Mouse (Mus musculus): ENCODE measurements around the gene Ankrd31. TPM values are rescaled to one million over a fixed set of nuclear protein-coding genes. Genes with fewer than 3 reads are reported as not detected.

The Ankrd31 gene
- polyA plus RNA-seq, 1 experiment from 2014 or later = not detected

- 2% methylated on average over 33 of the region's 53 CpGs for WGBS
- Histone ChIP-seq H3K9me3 (ENCODE audit: control insufficient read depth, low read length) (no peaks in the 10 kb centered on the region), H3K36me3 (ENCODE audit: control insufficient read depth, insufficient read depth, low read length) (no peaks in the 10 kb centered on the region), H3K4me1 (ENCODE audit: control insufficient read depth, insufficient read depth, low read length) (no peaks in the 10 kb centered on the region), H3K4me2 (ENCODE audit: low read depth, low read length) (peak overlapping the region; percentile 97), H3K27me3 (replicated peaks; ENCODE audit: control insufficient read depth, insufficient read depth, low read length) (peaks cover 21% of the 10 kb centered on the region), H3K9ac (ENCODE audit: low read depth, low read length) (peak overlapping the region; percentile 65), H3K4me3 (ENCODE audit: low read depth, low read length) (peak overlapping the region; percentile 67), H3K27ac (replicated peaks; ENCODE audit: low read depth, low read length) (no peak overlapping the region)
- DNase-seq (ENCODE audit: low spot score) (peak; percentile 10), ATAC-seq (ENCODE audit: low read depth) (peak; percentile 25)
Measured at GRCm38 (mm10) chr13:96924985-96925745, 177.1 kb downstream of the Ankrd31 start.

DNA sequence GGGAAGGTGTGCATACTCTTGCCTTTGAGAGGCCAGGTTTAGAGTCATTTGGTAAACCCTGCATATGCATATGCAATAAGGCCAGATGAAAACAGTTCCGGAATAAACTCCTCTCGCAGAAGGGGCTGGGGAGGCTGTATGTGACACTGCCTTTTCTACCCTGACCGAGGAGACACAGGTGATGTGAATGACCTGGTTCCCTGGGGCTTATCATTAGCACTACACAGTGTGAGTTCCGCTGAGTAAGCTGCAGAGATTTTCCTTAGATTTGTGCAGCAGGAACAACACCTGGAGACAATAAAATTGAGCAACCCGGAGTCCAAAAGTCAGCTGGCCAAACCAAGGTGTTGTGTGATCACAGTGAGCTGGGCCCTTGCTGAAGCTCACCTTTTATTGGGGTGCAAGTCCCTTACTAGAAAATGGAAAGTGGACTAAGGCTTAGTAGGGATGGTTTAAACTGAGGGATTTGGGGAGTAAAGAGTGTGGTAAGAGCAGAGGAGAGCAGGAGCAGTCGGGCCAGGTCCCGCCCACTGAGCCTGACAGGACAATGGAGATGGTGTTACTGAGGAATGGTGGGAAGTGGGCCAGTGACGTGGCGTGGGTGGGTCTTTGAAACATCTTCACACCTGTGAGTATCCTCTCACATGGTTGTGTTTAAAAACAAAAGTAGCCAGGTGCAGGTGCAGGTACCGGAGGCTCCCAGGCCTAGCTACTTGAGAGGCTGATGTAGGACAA, 178.1 kb downstream of the Ankrd31 start:
- H3K9ac ChIP-seq (ENCODE audit: low read depth, low read length) = no peak overlapping the region
- H3K27me3 ChIP-seq (replicated peaks; ENCODE audit: control insufficient read depth, insufficient read depth, low read length) = peaks cover 21% of the 10 kb centered on the region
- H3K9me3 ChIP-seq (ENCODE audit: control insufficient read depth, low read length) = no peaks in the 10 kb centered on the region
- no peak overlapping the region for H3K27ac ChIP-seq (replicated peaks; ENCODE audit: low read depth, low read length)
- ATAC-seq (ENCODE audit: low read depth) (no peak), DNase-seq (ENCODE audit: low spot score) (no peak)
- H3K4me1 ChIP-seq (ENCODE audit: control insufficient read depth, insufficient read depth, low read length) = no peaks in the 10 kb centered on the region
- H3K36me3 ChIP-seq (ENCODE audit: control insufficient read depth, insufficient read depth, low read length) = no peaks in the 10 kb centered on the region
- no peak overlapping the region for H3K4me3 ChIP-seq (ENCODE audit: low read depth, low read length)
- peak overlapping the region; percentile 97; the same call in 1 of the 2 replicates for H3K4me2 ChIP-seq (ENCODE audit: low read depth, low read length)
- WGBS = 36% methylated on average over 10 of the region's 10 CpGs

GRCm38 (mm10) chr13:96927781-96928180, 179.7 kb downstream of the Ankrd31 start:
- Histone ChIP-seq H3K4me2 (ENCODE audit: low read depth, low read length) (no peak overlapping the region), H3K4me1 (ENCODE audit: control insufficient read depth, insufficient read depth, low read length) (no peaks in the 10 kb centered on the region), H3K9me3 (ENCODE audit: control insufficient read depth, low read length) (no peaks in the 10 kb centered on the region), H3K27me3 (replicated peaks; ENCODE audit: control insufficient read depth, insufficient read depth, low read length) (peaks cover 21% of the 10 kb centered on the region), H3K27ac (replicated peaks; ENCODE audit: low read depth, low read length) (no peak overlapping the region), H3K4me3 (ENCODE audit: low read depth, low read length) (no peak overlapping the region), H3K36me3 (ENCODE audit: control insufficient read depth, insufficient read depth, low read length) (no peaks in the 10 kb centered on the region), H3K9ac (ENCODE audit: low read depth, low read length) (no peak overlapping the region)
- 88% methylated on average over 1 of the region's 1 CpGs for WGBS
- no peak for ATAC-seq (ENCODE audit: low read depth)
- no peak for DNase-seq (ENCODE audit: low spot score)

DNA sequence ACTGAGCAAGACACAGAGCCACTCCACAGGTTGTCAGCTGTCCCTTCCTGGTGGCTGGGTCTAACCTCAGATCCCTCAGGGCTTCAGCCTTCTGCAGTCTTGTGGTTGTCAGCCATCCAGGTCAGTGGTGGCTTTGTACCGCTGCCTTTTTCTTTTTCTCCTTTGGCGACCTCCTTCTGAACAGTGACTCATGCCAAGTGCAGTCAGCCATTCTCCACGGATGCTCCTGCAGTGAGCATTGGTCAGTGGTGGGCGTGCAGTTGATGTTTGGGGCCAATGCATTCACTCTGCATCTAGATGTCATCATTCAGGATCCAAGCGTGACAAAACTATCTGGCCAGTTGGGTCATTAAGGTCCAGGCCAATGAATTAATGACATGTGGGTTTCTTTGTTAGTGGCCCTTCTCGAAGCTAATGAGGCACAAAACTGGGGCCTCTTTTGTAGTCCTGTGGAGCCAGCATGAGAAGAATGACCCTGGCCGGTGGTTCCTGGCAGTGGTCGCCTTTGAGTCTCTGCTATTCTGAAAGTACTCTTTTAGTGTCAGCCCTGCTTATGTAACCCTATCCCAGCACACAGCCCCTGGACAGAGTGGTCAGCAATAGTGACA, 180.5 kb downstream of the Ankrd31 start:
- no peak for DNase-seq (ENCODE audit: low spot score)

DNA sequence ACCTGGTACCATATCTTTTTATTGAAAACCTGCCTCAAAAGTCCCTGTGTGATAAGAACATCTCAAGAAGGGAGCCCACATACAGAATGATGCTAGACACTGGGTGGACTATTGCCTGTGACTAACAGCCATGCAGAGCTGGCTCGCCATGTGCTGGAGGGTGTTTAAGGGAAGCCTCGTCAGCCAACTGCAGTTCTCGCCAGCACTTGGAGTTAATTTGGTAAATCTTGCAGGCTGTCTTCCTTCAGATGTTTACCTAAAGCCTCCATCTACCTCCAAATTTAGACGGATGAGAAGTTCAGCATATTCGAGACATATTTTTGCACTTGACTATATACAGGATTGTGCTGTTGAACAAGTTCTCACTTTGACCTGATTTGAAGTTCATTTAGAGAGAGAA, 184.7 kb downstream of the Ankrd31 start:
- no peaks in the 10 kb centered on the region for H3K4me1 ChIP-seq (ENCODE audit: control insufficient read depth, insufficient read depth, low read length)
- H3K4me3 ChIP-seq (ENCODE audit: low read depth, low read length) = no peak overlapping the region
- no peaks in the 10 kb centered on the region for H3K27me3 ChIP-seq (replicated peaks; ENCODE audit: control insufficient read depth, insufficient read depth, low read length)
- no peak overlapping the region for H3K4me2 ChIP-seq (ENCODE audit: low read depth, low read length)
- no peaks in the 10 kb centered on the region for H3K36me3 ChIP-seq (ENCODE audit: control insufficient read depth, insufficient read depth, low read length)
- 72% methylated on average over 5 of the region's 5 CpGs for WGBS
- no peaks in the 10 kb centered on the region for H3K9me3 ChIP-seq (ENCODE audit: control insufficient read depth, low read length)
- no peak overlapping the region for H3K9ac ChIP-seq (ENCODE audit: low read depth, low read length)
- H3K27ac ChIP-seq (replicated peaks; ENCODE audit: low read depth, low read length) = no peak overlapping the region
- DNase-seq (ENCODE audit: low spot score) (no peak), ATAC-seq (ENCODE audit: low read depth) (no peak)

More for the DNA sequence above, 180.5 kb downstream of the Ankrd31 start:
- ATAC-seq (ENCODE audit: low read depth) = no peak
- H3K4me2 ChIP-seq (ENCODE audit: low read depth, low read length) = no peak overlapping the region
- H3K9ac ChIP-seq (ENCODE audit: low read depth, low read length) = no peak overlapping the region
- H3K36me3 ChIP-seq (ENCODE audit: control insufficient read depth, insufficient read depth, low read length) = no peaks in the 10 kb centered on the region
- WGBS = 55% methylated on average over 8 of the region's 8 CpGs
- peaks cover 21% of the 10 kb centered on the region for H3K27me3 ChIP-seq (replicated peaks; ENCODE audit: control insufficient read depth, insufficient read depth, low read length)
- no peaks in the 10 kb centered on the region for H3K9me3 ChIP-seq (ENCODE audit: control insufficient read depth, low read length)
- H3K4me1 ChIP-seq (ENCODE audit: control insufficient read depth, insufficient read depth, low read length) = no peaks in the 10 kb centered on the region
- no peak overlapping the region for H3K27ac ChIP-seq (replicated peaks; ENCODE audit: low read depth, low read length)
- H3K4me3 ChIP-seq (ENCODE audit: low read depth, low read length) = no peak overlapping the region

DNA sequence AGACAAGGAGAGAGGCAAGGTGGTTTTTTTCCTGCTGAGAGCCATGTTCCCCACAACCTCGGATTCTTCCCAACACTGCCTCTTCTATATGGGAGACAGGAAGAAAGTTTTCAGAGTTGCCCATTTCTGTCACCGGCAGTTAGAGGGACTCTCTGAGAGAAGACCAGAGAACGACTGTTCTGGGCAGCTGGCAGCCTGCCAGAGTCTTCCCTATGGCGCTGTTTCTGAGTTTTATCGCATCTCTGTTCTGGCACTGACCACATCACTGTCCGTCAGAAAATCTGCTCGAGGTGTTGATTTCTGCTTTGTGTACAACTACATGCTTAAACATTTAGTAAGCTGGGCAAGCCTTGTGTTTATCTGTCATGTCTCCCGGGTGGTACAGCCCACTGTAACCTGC, 185.3 kb downstream of the Ankrd31 start:
- Histone ChIP-seq H3K4me1 (ENCODE audit: control insufficient read depth, insufficient read depth, low read length) (no peaks in the 10 kb centered on the region), H3K27me3 (replicated peaks; ENCODE audit: control insufficient read depth, insufficient read depth, low read length) (no peaks in the 10 kb centered on the region), H3K4me2 (ENCODE audit: low read depth, low read length) (no peak overlapping the region), H3K9ac (ENCODE audit: low read depth, low read length) (no peak overlapping the region), H3K4me3 (ENCODE audit: low read depth, low read length) (no peak overlapping the region), H3K9me3 (ENCODE audit: control insufficient read depth, low read length) (no peaks in the 10 kb centered on the region), H3K27ac (replicated peaks; ENCODE audit: low read depth, low read length) (no peak overlapping the region), H3K36me3 (ENCODE audit: control insufficient read depth, insufficient read depth, low read length) (no peaks in the 10 kb centered on the region)
- ATAC-seq (ENCODE audit: low read depth) (no peak), DNase-seq (ENCODE audit: low spot score) (no peak)
- 52% methylated on average over 8 of the region's 8 CpGs for WGBS

GRCm38 (mm10) chr13:96936173-96936777, 188.2 kb downstream of the Ankrd31 start:
- Histone ChIP-seq H3K27me3 (replicated peaks; ENCODE audit: control insufficient read depth, insufficient read depth, low read length) (no peaks in the 10 kb centered on the region), H3K4me1 (ENCODE audit: control insufficient read depth, insufficient read depth, low read length) (no peaks in the 10 kb centered on the region), H3K4me2 (ENCODE audit: low read depth, low read length) (no peak overlapping the region), H3K9ac (ENCODE audit: low read depth, low read length) (no peak overlapping the region), H3K36me3 (ENCODE audit: control insufficient read depth, insufficient read depth, low read length) (no peaks in the 10 kb centered on the region), H3K27ac (replicated peaks; ENCODE audit: low read depth, low read length) (no peak overlapping the region), H3K9me3 (ENCODE audit: control insufficient read depth, low read length) (no peaks in the 10 kb centered on the region), H3K4me3 (ENCODE audit: low read depth, low read length) (no peak overlapping the region)
- ATAC-seq (ENCODE audit: low read depth) (no peak), DNase-seq (ENCODE audit: low spot score) (no peak)
- WGBS = 67% methylated on average over 6 of the region's 6 CpGs

DNA sequence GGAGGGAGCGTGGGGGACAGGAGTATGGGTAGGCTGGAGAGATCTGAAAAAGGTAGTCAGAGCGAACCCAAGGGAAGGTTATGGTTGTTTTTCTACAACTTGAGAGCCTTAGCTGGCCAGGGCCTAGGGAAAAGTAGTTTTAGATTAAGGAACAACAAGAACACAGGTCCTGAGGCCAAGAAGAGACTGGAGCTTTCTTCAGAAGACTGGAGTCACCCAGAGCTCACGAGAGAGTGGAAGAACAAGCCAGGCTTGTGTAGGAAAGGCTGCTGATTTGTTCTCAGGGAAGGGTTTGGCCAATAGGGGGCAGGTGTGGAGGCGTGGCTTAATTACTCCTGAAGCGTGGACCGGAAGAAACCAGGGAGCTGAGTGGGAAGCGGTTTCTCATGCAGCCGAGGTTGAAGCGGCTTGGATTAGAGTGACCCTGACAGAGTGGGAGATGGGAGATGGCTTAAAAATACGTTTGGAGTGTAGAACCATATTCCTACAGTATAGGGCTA, 189.0 kb downstream of the Ankrd31 start:
- WGBS = 66% methylated on average over 10 of the region's 10 CpGs
- H3K4me1 ChIP-seq (ENCODE audit: control insufficient read depth, insufficient read depth, low read length) = no peaks in the 10 kb centered on the region
- no peaks in the 10 kb centered on the region for H3K9me3 ChIP-seq (ENCODE audit: control insufficient read depth, low read length)
- H3K9ac ChIP-seq (ENCODE audit: low read depth, low read length) = no peak overlapping the region
- no peak overlapping the region for H3K27ac ChIP-seq (replicated peaks; ENCODE audit: low read depth, low read length)
- no peak overlapping the region for H3K4me2 ChIP-seq (ENCODE audit: low read depth, low read length)
- H3K27me3 ChIP-seq (replicated peaks; ENCODE audit: control insufficient read depth, insufficient read depth, low read length) = no peaks in the 10 kb centered on the region
- H3K4me3 ChIP-seq (ENCODE audit: low read depth, low read length) = no peak overlapping the region
- no peaks in the 10 kb centered on the region for H3K36me3 ChIP-seq (ENCODE audit: control insufficient read depth, insufficient read depth, low read length)
- ATAC-seq (ENCODE audit: low read depth) = no peak
- DNase-seq (ENCODE audit: low spot score) = no peak
